Mouse (Mus musculus) embryonic fibroblast, embryonic 13.5 days (primary cell): Measurements from ENCODE around the gene Tcf15.

Experiments
- CTCF ChIP-seq: IDR thresholded peaks from 2 replicates; pipeline ENCODE4 v1.5.1; 2011; ENCODE audit warnings: mild to moderate bottlenecking, control low read depth, low read length, moderate library complexity, borderline replicate concordance; ENCODE audit not compliant: insufficient read depth
- POLR2A ChIP-seq: IDR thresholded peaks from 2 replicates; pipeline ENCODE4 v1.6.1; 2011; ENCODE audit warnings: low read depth, mild to moderate bottlenecking, control low read depth, low read length, moderate library complexity

GRCm38 (mm10) chr2:152196896-152197295 lies 53.5 kb downstream of the Tcf15 start:
- TF ChIP-seq CTCF (no peak), POLR2A (no peak)
